Mouse (Mus musculus) B cell, adult (primary cell): ENCODE data around the gene Nim1k. TPM values are rescaled to one million over a fixed set of nuclear protein-coding genes. Genes with fewer than 3 reads are reported as not detected.

Experiments
- total RNA-seq: library from RNA; stranded (reverse); gene quantifications from 4 replicates; pipeline ENCODE4 v1.2.4, GENCODE M21; 2023; ENCODE audit not compliant: inconsistent age

The Nim1k gene
- total RNA-seq: 0.15 to 0.26 TPM in 2 of 4 replicates, not detected in the others

DNA sequence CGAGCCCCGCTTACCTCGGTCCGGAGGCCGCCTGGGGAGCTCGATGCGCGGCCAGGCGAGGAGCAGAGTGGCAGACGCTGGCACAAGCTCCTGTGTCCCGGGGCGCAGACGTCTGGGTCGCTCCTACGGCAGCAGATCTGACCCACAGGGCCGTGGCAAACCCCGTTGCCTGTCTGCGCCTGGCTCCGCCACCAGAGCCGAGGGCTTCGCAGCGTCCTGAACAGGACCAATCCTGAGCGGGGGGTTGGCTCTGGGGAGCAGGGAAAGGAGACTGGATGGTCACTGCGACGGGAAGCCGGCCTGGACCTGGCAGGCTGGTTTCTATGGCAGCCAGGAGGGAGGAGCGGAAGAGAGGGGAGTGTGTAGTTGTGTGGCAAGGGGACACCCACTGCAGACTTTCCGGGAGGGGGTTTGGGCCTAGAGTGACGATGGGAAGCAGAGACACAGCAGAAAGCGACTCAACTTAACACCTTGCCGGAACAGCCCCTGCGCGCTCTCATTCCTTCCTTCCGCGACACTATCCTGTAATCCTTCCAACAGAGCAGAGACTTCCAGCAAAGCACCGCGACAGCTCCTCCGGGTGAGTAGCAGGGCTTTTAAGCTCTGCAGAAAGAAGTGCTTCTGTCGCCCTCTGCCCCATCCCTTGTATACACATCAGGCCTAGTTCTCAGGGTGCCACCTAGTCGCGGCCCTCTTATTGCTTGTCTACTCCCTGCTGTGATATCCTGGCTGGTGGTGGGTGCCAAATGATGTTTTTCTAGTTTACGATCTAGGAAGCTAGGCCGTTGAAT lies at the start of gene Nim1k:
Gene Nim1k, minus strand, starts transcription at position 202 of the 791 bp plus-strand sequence.

GRCm38 (mm10) chr13:119790761-119791579 lies 35.3 kb upstream of the Nim1k start, which contains the start of gene Zfp131:
TSS of gene Zfp131 (minus strand) at chr13:119790889.

GRCm38 (mm10) chr13:119690039-119690728 lies 65.5 kb downstream of the Nim1k start, which contains the start of gene Hmgcs1:
TSS of gene Hmgcs1 (plus strand) at chr13:119690379.

Other genes with a start within 250 kb of the Nim1k start
- 0.13 TPM in 1 of 4 replicates, not detected in the others for gene Ccl28, start 132.1 kb downstream of the Nim1k start, total RNA-seq
- gene Hmgcs1, start 65.5 kb downstream of the Nim1k start, total RNA-seq: 25.6 to 31.9 TPM (median 28.1 TPM) in 4 replicates
- 64.7 to 74.1 TPM (median 68.2 TPM) in 4 replicates for gene Zfp131, start 35.0 kb upstream of the Nim1k start, total RNA-seq
- not detected in 4 replicates for gene AF067063, start 74.3 kb upstream of the Nim1k start, total RNA-seq
- gene D13Ertd608e, start 80.1 kb upstream of the Nim1k start, total RNA-seq: 1.0 TPM in 1 of 4 replicates, not detected in the others
- not detected in 4 replicates for gene Tcstv1, start 138.9 kb upstream of the Nim1k start, total RNA-seq
- gene Gm21761, start 173.4 kb upstream of the Nim1k start, total RNA-seq: not detected in 4 replicates
- 0.71 to 0.81 TPM in 2 of 4 replicates, not detected in the others for gene B020031M17Rik, start 194.9 kb upstream of the Nim1k start, total RNA-seq